Mouse (Mus musculus): ENCODE data around the gene Fasl. TPM values are rescaled to one million over a fixed set of nuclear protein-coding genes. Genes with fewer than 3 reads are reported as not detected.

The Fasl gene
- polyA plus RNA-seq, 1 experiment from 2014 or later: 0.12 TPM

GRCm38 (mm10) chr1:161734741-161735211 lies 53.5 kb downstream of the Fasl start:
- H3K4me2 ChIP-seq: no peak overlapping the region
- no peak for DNase-seq (ENCODE audit: low spot score, missing footprints)
- no peak for ATAC-seq (ENCODE audit: low FRiP score)
- no peaks in the 10 kb centered on the region for H3K36me3 ChIP-seq (ENCODE audit: control insufficient read depth, insufficient read depth, low read length)
- no peak overlapping the region for H3K4me3 ChIP-seq (ENCODE audit: low read depth, low read length)
- no peak overlapping the region for H3K27ac ChIP-seq (ENCODE audit: low read depth, low read length)
- 90% methylated on average over 14 of the region's 14 CpGs for WGBS
- H3K9me3 ChIP-seq (ENCODE audit: control insufficient read depth, low read length): no peaks in the 10 kb centered on the region
- no peaks in the 10 kb centered on the region for H3K27me3 ChIP-seq (ENCODE audit: control insufficient read depth, insufficient read depth, low read length)
- H3K9ac ChIP-seq (ENCODE audit: low read length): no peak overlapping the region
- no peaks in the 10 kb centered on the region for H3K4me1 ChIP-seq (ENCODE audit: control insufficient read depth, insufficient read depth, low read length)

GRCm38 (mm10) chr1:161734314-161734713 lies 54.0 kb downstream of the Fasl start:
- H3K4me3 ChIP-seq (ENCODE audit: low read depth, low read length): no peak overlapping the region
- no peaks in the 10 kb centered on the region for H3K27me3 ChIP-seq (ENCODE audit: control insufficient read depth, insufficient read depth, low read length)
- H3K9me3 ChIP-seq (ENCODE audit: control insufficient read depth, low read length): no peaks in the 10 kb centered on the region
- ATAC-seq (ENCODE audit: low FRiP score) (no peak), DNase-seq (ENCODE audit: low spot score, missing footprints) (no peak)
- no peaks in the 10 kb centered on the region for H3K4me1 ChIP-seq (ENCODE audit: control insufficient read depth, insufficient read depth, low read length)
- H3K9ac ChIP-seq (ENCODE audit: low read length): no peak overlapping the region
- no peak overlapping the region for H3K27ac ChIP-seq (ENCODE audit: low read depth, low read length)
- WGBS: 90% methylated on average over 11 of the region's 11 CpGs
- no peak overlapping the region for H3K4me2 ChIP-seq
- no peaks in the 10 kb centered on the region for H3K36me3 ChIP-seq (ENCODE audit: control insufficient read depth, insufficient read depth, low read length)

Other genes starting within 250 kb of the Fasl start
- gene Suco, start 88.2 kb upstream of the Fasl start, polyA plus RNA-seq (2014; fragmentation: Nextera tagmentation; extraction: Ambion mirVana): 27.1 and 31.0 TPM in 2 replicates
- gene Pigc, start 180.7 kb upstream of the Fasl start, polyA plus RNA-seq (2014; fragmentation: Nextera tagmentation; extraction: Ambion mirVana): 33.3 and 35.7 TPM in 2 replicates
- gene 4930558K02Rik, start 191.1 kb upstream of the Fasl start, polyA plus RNA-seq (2014; fragmentation: Nextera tagmentation; extraction: Ambion mirVana): not detected in 2 replicates

All from midbrain, embryonic 11.5 days (tissue).